ENCODE assay signal across 8 mouse cellular contexts in the genomic region with DNA sequence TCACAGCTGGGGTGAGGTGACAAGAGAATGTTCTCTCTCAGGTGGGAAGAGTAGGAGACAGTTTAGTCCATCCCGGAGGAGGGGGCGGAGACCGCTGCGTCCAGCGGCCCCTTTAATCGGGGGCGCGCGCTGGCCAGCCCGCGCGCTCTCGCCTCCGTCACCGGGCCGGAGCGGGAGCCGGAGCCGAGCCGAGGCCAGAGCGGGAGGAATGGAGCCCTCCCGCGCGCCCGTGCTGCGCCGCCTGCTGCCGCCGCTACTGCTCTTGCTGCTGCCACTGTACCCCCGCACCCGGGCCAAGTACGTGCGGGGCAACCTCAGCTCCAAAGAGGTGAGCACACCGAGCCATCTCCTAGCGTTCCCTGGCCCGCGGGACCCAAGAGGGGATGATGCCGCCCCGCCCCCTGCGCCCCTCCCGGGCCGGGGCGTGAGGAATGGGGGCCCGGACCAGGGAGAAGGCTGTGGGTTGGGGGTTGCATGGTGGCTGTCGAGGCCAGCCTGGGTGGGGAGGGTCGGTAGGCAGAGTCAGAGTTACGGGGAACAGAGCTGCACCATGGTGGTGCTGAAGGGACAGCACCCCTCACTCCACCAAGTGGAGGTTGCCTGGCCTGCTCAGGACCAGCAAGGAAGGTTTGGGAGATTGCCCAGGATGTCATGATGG. TPM values are rescaled to one million over a fixed set of nuclear protein-coding genes. Genes with fewer than 3 reads are reported as not detected.
DNase-seq lines count a peak whose midpoint lies in the region; ATAC-seq and TF ChIP-seq lines count a peak whose summit lies in the region.

A gene (plus strand): TSS at position 151 of the 658 bp plus-strand sequence.

- 0 out of 2 replicates have a peak, but pooled peaks have one; percentile 0 for TF ChIP-seq CTCF in gastrocnemius, adult 2 months (IDR thresholded peaks at IDR 0.05)

- no peak within 1 kb of the TSS for H3K27ac ChIP-seq in gastrocnemius, adult 2 months
- H3K27ac ChIP-seq in ES-E14 (ENCODE audit: insufficient read depth, low read depth, low read length, poor library complexity, severe bottlenecking), result no peak within 1 kb of the TSS
- peak within 1 kb of the TSS; percentile 51; the same call in 1 of the 2 replicates for H3K27ac ChIP-seq in hindbrain, embryonic 11.5 days (ENCODE audit: low read depth, low read length)
- peak within 1 kb of the TSS; percentile 65 for H3K27ac ChIP-seq in midbrain, embryonic 12.5 days (replicated peaks)

- peaks cover 9 to 20% of the 10 kb centered on the region in 2 experiments for H3K4me1 ChIP-seq in ES-E14 (ENCODE audit: control insufficient read depth in 2 of 2, insufficient read depth in 2 of 2, low read length in 2 of 2, poor library complexity in 1 of 2)
- no peaks in the 10 kb centered on the region for H3K4me1 ChIP-seq in hindbrain, embryonic 11.5 days (replicated peaks; ENCODE audit: control insufficient read depth, insufficient read depth, low read length)
- peaks cover 11% of the 10 kb centered on the region for H3K4me1 ChIP-seq in midbrain, embryonic 12.5 days

- ATAC-seq in hindbrain, embryonic 11.5 days (ENCODE audit: low FRiP score), result peak; percentile 75
- ATAC-seq in midbrain, embryonic 12.5 days (ENCODE audit: low FRiP score, low read depth), result peak; percentile 70

- no peaks in the 10 kb centered on the region for H3K9me3 ChIP-seq in ES-E14 (ENCODE audit: control insufficient read depth, insufficient read depth, low read depth, low read length)
- H3K9me3 ChIP-seq in hindbrain, embryonic 11.5 days (ENCODE audit: control insufficient read depth, low read length), result no peaks in the 10 kb centered on the region
- no peaks in the 10 kb centered on the region for H3K9me3 ChIP-seq in midbrain, embryonic 12.5 days

- H3K36me3 ChIP-seq in ES-E14 (ENCODE audit: control insufficient read depth, insufficient read depth, low read length, poor library complexity, severe bottlenecking), result no peaks in the 10 kb centered on the region; the same call in 1 of the 2 replicates
- H3K36me3 ChIP-seq in hindbrain, embryonic 11.5 days (ENCODE audit: control insufficient read depth, insufficient read depth, low read length), result no peaks in the 10 kb centered on the region
- H3K36me3 ChIP-seq in midbrain, embryonic 12.5 days, result no peaks in the 10 kb centered on the region

- peak within 1 kb of the TSS; percentile 79 for H3K4me2 ChIP-seq in hindbrain, embryonic 11.5 days (replicated peaks; ENCODE audit: low read depth, low read length)
- peak within 1 kb of the TSS; percentile 76 for H3K4me2 ChIP-seq in midbrain, embryonic 12.5 days (replicated peaks)

- peak; percentile 49 for DNase-seq in gastrocnemius, adult 2 months
- DNase-seq in gastrocnemius, postnatal 36 days, result no peak
- DNase-seq in ES-E14 (ENCODE audit: low read depth, low spot score), result no peak
- DNase-seq in embryo, embryonic 10.5 days (ENCODE audit: low spot score), result peak; percentile 83
- peak; percentile 83 for DNase-seq in hindbrain, embryonic 11.5 days (ENCODE audit: low spot score)
- DNase-seq in left cerebral cortex, postnatal 36 days (ENCODE audit: low spot score in 2 of 2), result peak; percentile 43 to 65
- DNase-seq in T-cell, adult 2 months (ENCODE audit: low spot score), result no peak

- H3K4me3 ChIP-seq in gastrocnemius, adult 2 months, result peak within 1 kb of the TSS; percentile 73
- H3K4me3 ChIP-seq in ES-E14 (ENCODE audit: insufficient read depth in 1 of 2, low read depth in 1 of 2, low read length in 2 of 2, poor library complexity in 1 of 2, severe bottlenecking in 1 of 2), result peak within 1 kb of the TSS; percentile 73
- peak within 1 kb of the TSS; percentile 53 for H3K4me3 ChIP-seq in hindbrain, embryonic 11.5 days (ENCODE audit: low read depth, low read length)
- peak within 1 kb of the TSS; percentile 57 for H3K4me3 ChIP-seq in midbrain, embryonic 12.5 days

- 1% methylated on average over 47 of the region's 47 CpGs for WGBS in hindbrain, embryonic 11.5 days
- under 1% methylated on average over 47 of the region's 47 CpGs for WGBS in midbrain, embryonic 12.5 days

- peak within 1 kb of the TSS; percentile 6; the same call in 1 of the 2 replicates for H3K9ac ChIP-seq in ES-E14 (ENCODE audit: insufficient read depth, low read depth, low read length, poor library complexity, severe bottlenecking)
- H3K9ac ChIP-seq in hindbrain, embryonic 11.5 days (ENCODE audit: low read depth, low read length), result peak within 1 kb of the TSS; percentile 65
- H3K9ac ChIP-seq in midbrain, embryonic 12.5 days (replicated peaks), result peak within 1 kb of the TSS; percentile 71

- in situ Hi-C loops in ES-E14 (cut with MboI; ENCODE audit: low sequenced_read_pairs in 2 of 2, unreplicated experiment in 2 of 2), result no loop called here

- intact Hi-C loops in gastrocnemius, adult 2 months (cut with DNase I), result no loop called here
- intact Hi-C loops in gastrocnemius, postnatal 36 days (cut with DNase I), result no loop called here
- intact Hi-C loops in left cerebral cortex, postnatal 36 days (cut with DNase I), result no loop called here

- no peaks in the 10 kb centered on the region for H3K27me3 ChIP-seq in hindbrain, embryonic 11.5 days (ENCODE audit: control insufficient read depth, insufficient read depth, low read length)
- peaks cover 47% of the 10 kb centered on the region for H3K27me3 ChIP-seq in midbrain, embryonic 12.5 days

TF ChIP-seq in ES-E14, 5 proteins besides CTCF, POLR2A, EP300 and RAD21:
- TF ChIP-seq ZC3H11A (IDR thresholded peaks at IDR 0.05; ENCODE audit: borderline replicate concordance, low read depth, low read length), result no peak
- TF ChIP-seq MAFK (IDR thresholded peaks at IDR 0.05; ENCODE audit: insufficient read depth, low read depth, low read length), result no peak
- TF ChIP-seq CHD2 (IDR thresholded peaks at IDR 0.05; ENCODE audit: low read depth, low read length), result no peak
- TF ChIP-seq ZNF384 (IDR thresholded peaks at IDR 0.05; ENCODE audit: low read depth, low read length), result no peak
- TF ChIP-seq HCFC1 (IDR thresholded peaks at IDR 0.05; ENCODE audit: borderline replicate concordance, insufficient read depth, low read length), result no peak

RNA-seq across cellular contexts. Expression of the gene that starts here (rescaled TPM):
- not detected for total RNA-seq in gastrocnemius, adult 2 months (2021)
- total RNA-seq in gastrocnemius, postnatal 36 days (2021), result not detected
- 1.2 and 1.7 TPM in 2 replicates for total RNA-seq in ES-E14 (2012; rRNA removed)
- polyA plus RNA-seq in hindbrain, embryonic 11.5 days (2014; fragmentation: Nextera tagmentation; extraction: Ambion mirVana), result 9.9 and 10.6 TPM in 2 replicates
- 10 to 100 TPM; 44.4 to 57.4 TPM for total RNA-seq in left cerebral cortex, postnatal 36 days (2021)
- polyA plus RNA-seq in midbrain, embryonic 12.5 days (2016; fragmentation: Nextera tagmentation; extraction: Ambion mirVana), result 20.1 and 21.4 TPM in 2 replicates

Comparison
In these comparisons a context has a peak if more than half of its experiments do, and no peak if none do; other contexts are left out.
1. RNA of the gene that starts here (total RNA-seq): 44.4 to 57.4 TPM in left cerebral cortex, postnatal 36 days; 1.2 to 1.7 TPM in ES-E14, not detected in gastrocnemius, adult 2 months and not detected in gastrocnemius, postnatal 36 days; every median in the first group is over 10 times any median in the second.
2. Peak in DNase-seq and H3K4me3 ChIP-seq in gastrocnemius, adult 2 months; RNA of the gene not detected or under 1 TPM.
3. DNase-seq: peak in embryo, embryonic 10.5 days (single experiment), hindbrain, embryonic 11.5 days (single experiment) and left cerebral cortex, postnatal 36 days (2 of 2); none in gastrocnemius, postnatal 36 days (0 of 2), ES-E14 (single experiment) and T-cell, adult 2 months (single experiment).
4. H3K27ac ChIP-seq: peak in hindbrain, embryonic 11.5 days (single experiment) and midbrain, embryonic 12.5 days (single experiment); none in gastrocnemius, adult 2 months (single experiment) and ES-E14 (single experiment).
5. H3K9ac ChIP-seq: peak in every context shown above with its lines; median percentile 71 in midbrain, embryonic 12.5 days; 65 in hindbrain, embryonic 11.5 days; 6 in ES-E14.
6. Peak in every context shown above with its lines, with median percentiles within 50 percentile points of each other: H3K4me3 ChIP-seq.